Mouse (Mus musculus): ENCODE measurements around the gene Rps19bp1.
A peak's percentile ranks its signal among the peaks of the same experiment; 100 is the strongest.

Rps19bp1 gene

DNA sequence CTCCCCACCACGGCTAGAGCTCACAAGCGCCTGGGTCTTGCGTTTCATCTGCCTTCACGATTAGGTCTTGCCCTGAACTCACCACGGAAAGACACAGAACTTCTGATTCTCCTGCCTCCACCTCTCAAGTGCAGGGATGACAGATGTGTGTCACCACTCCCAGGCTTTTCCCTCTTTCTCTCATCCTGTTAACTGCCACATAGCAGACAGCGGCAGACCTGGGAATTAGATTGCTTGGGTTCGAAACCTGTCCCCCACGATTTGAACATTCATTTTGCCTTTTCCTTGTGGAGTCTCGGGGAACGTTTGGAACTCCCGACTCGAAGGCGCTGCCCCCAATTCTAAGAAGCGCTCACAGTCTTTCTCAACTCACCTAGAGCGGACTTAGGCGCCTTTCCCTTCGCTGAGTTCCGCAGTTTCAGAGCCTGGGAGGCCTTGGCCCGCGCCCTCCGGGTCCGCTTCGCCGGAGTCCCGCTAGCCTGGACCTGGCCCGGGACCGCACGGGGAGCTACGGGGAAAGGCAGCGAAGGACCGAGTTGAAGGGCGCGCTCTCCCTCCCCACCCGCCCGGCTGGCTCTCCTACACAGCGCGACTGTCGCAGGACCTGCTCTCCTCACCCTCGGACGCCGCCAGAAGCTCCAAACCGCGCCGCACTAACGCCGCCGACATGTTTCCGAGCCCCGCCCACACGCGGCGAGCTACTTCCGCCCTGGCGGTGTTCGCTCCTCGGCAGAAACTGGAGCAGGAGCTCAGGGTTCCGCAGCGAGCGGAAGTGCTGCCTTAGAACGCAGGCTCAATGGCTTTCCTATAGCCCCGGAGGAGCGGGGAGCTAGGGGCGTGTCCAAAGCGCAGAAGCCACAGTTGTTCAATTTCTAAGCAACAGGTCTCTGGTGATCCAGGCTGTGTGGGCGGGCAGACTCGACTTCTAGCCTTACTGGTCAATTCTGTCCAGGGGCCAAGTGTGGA lies at the start of gene Rps19bp1:
TSS of gene Rps19bp1 (minus strand) at position 706 of the 966 bp plus-strand sequence.
- peak; percentile 58 to 76 for DNase-seq (ENCODE audit: low read depth in 1 of 2, low spot score in 2 of 2)

DNA sequence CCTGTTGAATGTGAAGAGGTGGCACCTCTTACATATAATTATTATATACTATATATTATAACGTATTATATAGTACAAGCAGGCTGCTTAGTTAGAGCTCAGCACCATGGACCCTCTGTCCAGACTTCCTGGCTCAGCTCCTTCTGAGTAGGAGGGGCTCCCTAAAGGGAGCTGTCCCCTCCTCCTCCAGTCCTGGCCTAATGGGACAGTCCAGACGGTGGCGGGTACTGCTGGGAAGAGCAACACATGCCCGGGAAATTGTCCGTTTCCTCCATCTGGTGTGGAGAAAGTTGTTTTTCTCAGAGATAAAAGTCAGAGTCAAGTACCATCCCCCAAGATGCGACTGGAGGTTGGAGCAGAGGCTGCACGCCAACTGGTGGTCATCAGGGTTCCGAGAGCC lies 42.0 kb upstream of the Rps19bp1 start:
- DNase-seq (ENCODE audit: low read depth in 1 of 2, low spot score in 2 of 2) = no peak

DNA sequence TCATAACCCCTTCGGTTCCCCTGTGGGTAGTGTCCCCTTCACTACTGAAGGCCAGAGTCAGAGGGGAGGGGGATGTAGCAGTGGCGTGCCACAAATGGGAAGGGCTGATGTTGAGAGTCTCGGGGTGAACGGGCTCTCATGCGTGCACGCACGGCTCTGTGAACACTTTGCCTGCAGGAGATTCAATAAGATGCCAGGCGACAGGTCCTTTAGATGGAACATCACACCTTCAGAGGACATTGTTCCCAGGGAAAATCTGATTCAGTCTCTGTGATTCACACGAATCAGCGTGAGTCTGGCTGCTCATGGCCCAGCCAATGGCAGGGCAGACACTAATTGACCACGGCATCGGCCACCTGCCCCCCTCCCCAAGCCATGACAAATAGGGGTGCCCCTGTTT lies 40.1 kb upstream of the Rps19bp1 start:
- no peak for DNase-seq (ENCODE audit: low read depth in 1 of 2, low spot score in 2 of 2)

DNA sequence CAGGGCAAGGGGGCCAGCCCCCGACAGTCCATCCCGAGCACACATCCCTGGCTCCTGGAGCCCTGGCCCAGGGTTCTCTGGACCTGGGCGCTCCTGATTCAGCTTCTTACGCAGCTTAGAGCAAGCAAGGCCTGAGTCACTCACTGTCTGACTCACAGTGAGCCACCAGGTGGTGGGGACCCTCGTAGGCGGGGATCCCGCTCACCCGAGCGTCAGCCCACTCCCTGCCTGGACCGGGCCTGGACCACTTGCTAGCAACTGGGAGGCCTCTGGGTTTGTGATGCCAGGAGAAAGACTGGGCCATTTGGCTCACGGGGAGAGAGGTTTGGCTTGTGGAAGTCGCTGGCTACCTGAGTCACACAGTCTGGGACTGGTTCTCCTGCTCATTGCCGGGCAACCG lies 39.7 kb upstream of the Rps19bp1 start:
- DNase-seq (ENCODE audit: low read depth in 1 of 2, low spot score in 2 of 2) = no peak

DNA sequence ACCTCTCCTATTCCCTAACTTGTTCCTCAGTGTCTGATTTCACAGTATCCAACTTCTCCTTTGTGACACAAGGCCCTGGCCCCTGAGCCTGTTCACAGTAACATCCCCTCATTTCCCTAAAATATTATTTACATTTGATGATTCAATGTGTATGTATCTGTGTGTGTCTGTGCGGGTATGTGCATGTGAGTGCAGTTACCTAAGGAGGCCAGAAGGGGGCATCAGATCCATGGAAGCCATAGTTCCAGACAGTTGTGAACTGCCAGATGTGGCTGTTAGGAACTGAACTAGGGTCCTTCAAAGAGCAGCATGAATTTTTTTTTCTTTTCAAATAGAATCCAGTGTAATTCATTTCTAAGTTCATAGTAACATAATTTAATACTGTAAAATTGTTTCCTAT lies 33.0 kb upstream of the Rps19bp1 start:
- DNase-seq (ENCODE audit: low read depth in 1 of 2, low spot score in 2 of 2) = no peak

DNA sequence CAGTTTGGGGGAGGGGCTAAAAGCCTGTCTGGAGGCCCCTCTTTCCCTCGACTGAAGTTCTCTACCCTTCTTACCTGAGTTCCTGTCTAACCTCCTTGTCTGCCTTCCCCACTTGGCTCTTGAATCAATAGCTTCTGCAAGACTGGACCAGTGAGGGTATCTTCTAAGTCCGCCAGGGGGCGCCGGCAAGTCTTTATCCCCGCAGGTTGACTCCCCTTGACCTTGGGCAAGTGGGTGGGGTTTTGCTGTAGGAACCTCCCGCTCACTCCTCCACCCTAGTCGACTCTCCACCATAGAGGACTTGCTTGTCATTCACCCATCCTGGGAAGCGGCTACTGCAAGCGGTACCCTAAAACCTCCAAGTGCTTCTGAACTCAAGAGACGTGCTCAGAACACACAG lies 25.3 kb upstream of the Rps19bp1 start:
- DNase-seq (ENCODE audit: low read depth in 1 of 2, low spot score in 2 of 2) = peak; percentile 19 to 52

DNA sequence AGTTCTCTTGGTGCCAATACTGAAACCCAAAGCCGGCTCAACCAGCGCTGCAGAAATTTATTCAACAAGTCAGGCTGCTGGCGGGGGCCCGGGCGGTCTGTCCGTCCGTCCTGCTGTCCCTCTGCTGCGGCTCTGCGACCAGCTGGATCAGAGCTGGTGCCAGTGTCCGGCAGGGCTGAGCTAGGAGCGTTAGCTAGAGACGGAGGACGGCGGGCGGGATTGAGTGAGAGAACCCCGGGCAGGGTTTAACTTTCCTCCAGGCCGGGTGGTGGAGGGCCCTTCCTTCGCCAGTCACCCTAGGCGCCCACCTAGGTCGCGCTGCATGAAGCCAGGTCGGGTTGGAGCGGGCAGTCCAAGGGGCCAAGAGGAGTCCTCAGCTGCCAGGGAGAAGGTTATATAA lies 23.9 kb upstream of the Rps19bp1 start:
- no peak for DNase-seq (ENCODE audit: low read depth in 1 of 2, low spot score in 2 of 2)

DNA sequence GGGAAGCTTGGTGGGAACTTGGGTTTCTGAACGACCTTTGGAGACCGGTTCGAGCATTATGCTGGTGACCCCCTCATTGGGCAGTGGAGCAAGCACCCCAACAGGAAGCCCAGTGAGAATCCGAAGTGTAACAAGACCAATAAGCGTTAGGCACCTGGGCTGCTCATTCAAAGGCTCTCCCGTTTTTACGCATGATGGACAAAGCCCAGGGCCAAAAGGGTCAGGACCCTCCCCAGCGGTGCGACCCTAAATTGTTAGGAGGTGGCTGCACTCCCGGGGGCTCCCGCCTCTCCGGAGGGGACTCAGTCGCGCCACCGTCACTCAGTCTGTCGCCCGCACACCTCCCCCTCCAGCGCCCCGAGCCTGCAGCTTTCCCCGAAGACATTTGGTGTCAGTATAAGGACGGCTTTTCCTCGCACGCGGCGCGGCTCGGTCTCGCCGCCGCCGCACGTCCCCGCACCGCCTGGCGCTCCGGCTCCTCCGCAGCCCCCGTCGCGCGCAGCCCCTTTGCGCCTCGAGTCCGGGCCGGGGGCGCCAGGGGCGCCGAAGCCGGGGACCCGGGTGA lies 22.8 kb upstream of the Rps19bp1 start, which contains the start of gene Cacna1i:
TSS of gene Cacna1i (plus strand) at position 388 of the 565 bp plus-strand sequence.
- DNase-seq (ENCODE audit: low read depth in 1 of 2, low spot score in 2 of 2) = no peak

DNA sequence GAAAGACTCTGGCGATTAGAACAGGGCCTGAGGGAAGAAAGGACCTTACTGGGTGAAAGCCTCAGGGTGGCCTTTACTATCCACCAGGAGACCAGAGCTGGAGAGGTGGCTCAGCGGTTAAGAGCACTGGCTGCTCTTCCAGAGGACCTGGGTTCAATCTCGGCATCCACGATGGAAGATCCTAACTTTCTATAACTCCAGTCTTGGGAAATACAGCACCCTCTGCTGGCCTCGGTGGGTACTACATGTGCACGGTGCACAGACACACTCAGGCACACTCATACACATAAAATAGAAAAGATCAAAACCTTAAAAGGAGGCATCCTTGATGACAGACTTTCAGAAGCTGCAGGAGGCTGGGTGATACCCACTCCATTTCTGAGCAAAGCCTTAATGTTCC lies 16.5 kb upstream of the Rps19bp1 start:
- no peak for DNase-seq (ENCODE audit: low read depth in 1 of 2, low spot score in 2 of 2)

DNA sequence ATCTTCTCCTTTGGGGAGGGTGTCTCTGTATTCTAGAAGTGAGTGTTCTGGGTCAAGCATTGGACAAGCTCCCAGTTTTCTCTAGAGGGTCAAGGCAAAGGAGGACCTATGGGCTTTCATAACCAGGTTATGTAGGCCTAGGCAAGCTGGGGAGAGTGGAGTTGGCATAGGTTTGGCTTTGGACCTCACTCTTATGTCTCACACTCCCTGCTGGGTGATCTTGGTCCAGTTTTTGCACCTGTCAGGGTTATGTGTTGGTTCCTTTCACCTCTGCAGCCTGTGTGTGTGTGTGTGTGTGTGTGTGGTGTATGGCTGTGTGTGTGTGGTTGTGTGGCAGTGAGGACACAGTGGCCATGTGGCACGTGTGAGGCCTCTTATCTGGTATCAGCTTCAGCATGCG lies 14.9 kb upstream of the Rps19bp1 start:
- DNase-seq (ENCODE audit: low read depth in 1 of 2, low spot score in 2 of 2) = no peak

DNA sequence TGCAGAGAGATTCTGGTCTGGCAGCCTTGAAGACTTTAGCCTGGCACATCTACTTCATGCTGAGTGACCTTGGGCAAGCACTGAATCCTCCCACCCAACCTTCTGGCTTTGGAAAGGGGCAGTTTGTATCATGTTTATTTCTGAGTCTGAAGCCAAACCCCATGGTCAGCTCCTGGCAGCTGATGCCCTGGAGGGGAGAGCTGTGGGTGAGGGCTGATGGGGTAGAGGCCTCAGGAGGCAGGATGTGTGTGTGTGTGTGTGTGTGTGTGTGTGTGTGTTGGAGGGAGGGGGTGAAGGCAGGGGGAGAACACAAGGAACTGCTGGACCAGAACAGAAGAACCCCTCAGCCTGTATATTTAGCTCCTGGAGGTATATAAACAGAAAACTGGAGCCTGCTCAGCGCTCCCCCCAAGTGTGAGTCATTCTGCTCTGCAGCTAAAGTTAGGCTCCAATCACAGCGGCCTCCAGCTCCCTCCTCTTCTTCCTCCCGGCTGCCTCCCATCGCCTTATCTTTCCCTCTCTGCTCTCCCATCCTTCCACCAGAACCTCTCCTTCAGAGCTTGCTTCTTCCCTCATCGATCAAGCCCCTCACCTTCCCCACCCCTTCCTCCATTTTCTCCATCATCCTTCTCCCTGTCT lies 14.1 kb upstream of the Rps19bp1 start:
- no peak for DNase-seq (ENCODE audit: low read depth in 1 of 2, low spot score in 2 of 2)

DNA sequence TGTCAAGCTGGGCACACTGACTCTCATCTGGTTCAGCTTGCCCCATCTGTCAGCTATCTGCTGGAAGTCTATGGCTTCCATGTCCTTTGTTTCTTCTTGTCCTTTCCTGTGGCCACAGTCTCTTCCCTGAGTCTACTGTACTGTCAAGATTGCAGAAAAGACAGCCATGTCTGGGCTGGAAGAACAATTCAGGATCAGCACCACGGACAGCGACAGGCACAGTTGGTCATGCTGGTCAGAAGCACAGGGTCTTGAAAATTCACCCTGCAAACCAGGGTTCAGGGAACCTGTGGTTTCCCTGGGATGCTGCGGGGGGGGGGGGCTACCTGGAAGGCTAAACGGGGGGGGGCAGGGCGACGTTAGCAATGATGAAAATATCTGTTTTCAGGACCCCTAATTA lies 13.5 kb upstream of the Rps19bp1 start:
- DNase-seq (ENCODE audit: low read depth in 1 of 2, low spot score in 2 of 2) = no peak

DNA sequence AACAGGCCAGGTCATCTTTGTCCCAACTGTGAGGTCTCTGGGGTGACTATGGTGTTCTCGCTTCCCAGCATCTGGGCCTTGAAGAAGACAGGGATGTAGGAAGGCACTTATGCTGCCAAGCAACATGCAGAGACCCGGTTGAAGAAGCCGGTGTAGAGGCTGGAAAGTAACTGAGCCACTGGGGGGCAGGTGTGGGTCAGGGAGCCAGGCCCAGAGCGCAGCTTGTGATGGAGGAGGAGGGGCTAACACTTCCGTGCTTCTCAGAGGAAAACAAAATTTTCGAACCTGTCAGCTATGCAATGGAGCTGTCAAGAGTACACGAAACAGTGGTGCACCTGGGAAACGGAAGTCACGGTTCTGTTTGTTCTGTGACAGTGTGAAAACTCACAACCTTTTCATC lies 13.0 kb upstream of the Rps19bp1 start:
- no peak for DNase-seq (ENCODE audit: low read depth in 1 of 2, low spot score in 2 of 2)

DNA sequence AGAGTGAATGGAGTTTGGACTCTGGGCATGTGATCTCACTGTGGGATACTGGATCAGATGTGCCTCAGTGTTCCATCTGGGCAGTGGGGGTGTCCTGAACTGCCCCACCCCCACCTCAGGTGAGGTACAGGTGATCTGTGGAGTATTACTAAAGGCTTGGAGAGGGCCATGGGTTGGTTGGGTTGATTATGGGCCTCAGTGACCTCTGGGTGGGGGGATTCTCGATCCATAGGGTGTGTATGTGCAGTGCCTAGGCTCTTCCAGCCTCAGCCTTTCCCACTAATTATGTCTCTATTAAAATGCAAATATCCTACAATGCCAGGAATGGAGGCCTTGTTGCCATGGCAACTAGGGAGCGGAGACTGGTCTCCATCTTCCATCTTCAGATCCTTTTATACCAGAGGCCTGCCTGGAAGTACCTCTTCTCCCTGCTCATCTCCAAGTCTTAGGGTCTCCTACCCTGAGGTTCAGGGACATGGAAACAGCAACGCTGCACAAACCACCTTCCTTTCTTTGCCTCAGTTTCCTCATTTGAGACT lies 7.8 kb upstream of the Rps19bp1 start:
- no peak for DNase-seq (ENCODE audit: low read depth in 1 of 2, low spot score in 2 of 2)

DNA sequence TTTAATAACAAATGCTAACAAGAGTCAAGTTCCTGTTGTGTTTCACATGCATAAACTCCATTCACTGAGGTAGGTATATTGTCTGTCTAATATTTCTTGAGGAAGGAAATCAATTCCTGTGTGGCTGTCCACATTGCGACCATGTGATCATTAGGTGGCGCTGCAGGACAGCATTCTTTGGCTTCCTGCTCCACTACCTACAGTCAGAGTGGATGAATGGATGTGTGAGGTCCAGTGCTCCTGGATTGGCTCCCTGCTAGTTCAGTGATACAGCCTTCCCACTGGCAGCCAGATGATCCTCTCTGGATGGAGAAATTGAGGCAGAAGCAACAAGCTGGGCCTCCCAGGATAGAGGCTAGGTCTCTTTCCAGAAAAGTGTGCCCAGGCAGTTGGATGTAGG lies 2.2 kb upstream of the Rps19bp1 start:
- DNase-seq (ENCODE audit: low read depth in 1 of 2, low spot score in 2 of 2) = peak in 1 of 2 experiments; percentile 61

DNA sequence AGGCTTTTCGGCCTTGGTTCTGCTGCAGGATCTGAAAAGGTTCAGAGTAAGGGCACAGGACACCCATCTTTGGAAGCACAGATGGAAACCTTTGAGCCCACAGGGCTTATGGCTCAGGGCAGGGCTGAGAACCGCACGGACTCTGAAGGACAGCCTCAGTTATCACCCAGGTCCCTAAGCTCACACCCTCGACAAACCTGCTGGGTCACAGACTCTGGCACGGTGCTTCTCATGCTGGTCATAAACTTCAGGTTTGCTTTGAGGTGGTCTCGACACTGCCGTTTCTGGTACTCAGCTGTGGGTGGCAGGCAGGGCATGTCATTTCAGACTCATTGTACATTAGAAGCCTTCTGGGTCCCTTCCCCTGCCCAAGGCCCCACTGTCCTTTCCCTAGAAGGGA lies 3.0 kb downstream of the Rps19bp1 start:
- DNase-seq (ENCODE audit: low read depth in 1 of 2, low spot score in 2 of 2) = no peak

DNA sequence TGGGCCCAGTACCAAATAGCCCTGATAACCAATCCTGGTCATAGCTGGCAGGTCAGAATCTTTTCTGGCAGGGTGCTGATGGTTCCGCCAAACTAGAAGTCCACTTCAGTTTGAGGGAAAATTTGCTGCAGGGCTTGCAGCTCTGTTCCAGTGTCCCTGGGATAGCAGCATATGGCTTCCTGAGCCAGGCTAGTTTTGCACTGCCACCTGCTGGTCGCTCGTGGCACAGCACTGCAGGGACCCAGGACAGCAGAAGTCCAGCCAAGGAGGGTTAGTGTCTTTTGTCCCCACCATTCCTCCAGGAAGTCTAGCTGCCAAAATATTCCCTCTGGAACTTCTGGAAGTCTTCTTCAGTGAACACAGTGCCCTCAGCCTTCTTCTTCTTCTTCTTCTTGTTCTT lies 3.4 kb downstream of the Rps19bp1 start:
- DNase-seq (ENCODE audit: low read depth in 1 of 2, low spot score in 2 of 2) = peak; percentile 35 to 70

DNA sequence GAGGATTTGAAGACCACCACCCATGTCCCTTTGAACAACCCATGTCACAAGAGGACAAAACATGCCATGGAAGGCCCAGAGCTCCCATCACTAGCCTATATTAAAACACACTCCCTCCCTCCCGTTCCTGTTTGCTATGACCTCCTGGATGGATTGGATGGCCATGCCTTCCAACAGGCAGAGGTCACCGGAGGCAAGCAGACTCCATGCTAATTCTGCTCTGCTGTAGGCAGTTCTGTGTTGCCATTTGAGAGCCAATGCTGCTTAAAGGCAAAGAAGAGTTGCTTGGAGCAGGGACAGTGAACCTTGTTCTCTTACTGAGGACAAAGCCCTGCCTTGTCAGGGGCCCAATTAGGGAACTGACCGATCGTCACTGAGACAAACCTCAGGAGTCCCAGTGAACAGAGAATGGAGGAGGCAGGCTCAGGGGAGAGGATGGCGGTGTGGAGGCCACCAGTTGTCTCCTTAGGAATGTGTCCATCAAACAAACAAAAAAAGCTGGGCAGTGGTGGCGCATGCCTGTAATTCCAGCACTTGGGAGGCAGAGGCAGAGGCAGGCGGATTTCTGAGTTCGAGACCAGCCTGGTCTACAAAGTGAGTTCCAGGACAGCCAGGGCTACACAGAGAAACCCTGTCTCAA lies 4.6 kb downstream of the Rps19bp1 start:
- DNase-seq (ENCODE audit: low read depth in 1 of 2, low spot score in 2 of 2) = no peak

DNA sequence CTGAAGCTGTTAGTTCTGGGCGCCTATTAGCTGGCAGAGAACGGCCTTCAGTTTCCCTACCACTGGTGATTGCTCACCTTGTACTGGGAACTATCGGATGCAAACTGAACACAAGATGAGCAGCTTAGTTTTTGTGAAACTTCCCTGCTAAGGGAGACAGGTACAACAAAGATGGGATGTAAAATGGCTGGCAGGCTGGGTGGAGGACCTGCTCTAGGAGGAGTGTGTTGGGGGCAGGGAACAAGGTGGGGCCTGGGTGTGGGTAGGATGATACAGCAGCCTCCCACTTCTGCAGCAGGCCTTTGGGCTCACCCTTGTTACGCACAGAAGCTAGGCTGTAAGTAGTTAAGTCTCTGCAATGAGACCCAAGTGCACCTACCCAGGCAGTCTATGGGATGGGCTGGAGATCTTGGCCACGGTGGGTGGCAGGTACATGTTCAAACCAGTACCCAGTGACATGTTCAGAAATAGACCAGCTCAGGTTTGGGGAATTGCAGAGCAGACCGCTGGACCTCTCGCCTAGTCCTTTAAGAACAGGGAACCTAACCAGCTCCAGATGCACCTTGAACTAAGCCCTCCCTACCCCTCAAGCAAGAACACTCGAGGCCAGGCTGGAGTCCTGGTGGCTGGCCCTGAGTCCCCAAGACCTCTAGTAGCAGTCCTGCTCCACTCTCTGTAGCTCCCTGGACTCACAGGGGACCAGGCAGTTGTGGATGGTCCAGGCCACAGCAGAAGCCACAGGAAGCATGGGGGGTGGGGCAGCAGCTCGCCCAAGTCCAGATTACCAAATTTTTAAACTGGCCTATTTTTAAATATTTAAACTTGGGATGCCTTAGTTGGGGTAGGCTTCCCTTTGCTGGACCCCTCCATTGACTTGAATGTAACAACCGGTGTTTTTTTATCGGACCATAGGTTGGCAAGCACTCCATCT lies 5.6 kb downstream of the Rps19bp1 start:
- DNase-seq (ENCODE audit: low read depth in 1 of 2, low spot score in 2 of 2) = no peak

DNA sequence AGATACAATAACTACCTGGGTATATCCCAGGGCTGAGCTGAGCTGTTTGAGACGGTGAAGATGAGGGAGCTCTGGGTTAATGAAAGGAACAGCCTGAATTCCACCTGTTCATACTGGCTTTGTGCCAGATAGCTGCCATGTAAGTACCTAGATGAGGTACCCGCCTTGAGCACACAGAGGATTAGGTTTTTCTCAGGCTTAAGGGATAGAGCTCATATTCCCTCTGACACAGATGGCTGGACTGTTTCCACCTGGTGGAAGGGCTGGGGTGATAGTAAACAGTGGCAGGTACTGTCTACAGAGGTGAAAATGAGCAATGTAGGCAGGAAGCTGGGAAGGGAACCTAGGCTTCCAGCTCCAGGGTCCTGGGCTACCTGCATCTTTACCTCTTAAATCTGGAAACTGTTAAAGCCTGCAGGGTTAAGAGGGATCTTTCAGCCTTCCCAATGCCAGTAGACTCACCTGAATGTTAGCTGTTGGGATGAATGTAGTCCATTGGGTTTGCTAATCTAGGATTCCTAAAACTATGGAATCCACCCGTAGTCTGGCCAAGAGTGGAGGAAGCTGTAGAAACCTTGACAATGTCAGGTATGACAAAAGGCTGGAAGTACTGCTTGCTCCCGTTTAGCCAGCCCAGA lies 6.4 kb downstream of the Rps19bp1 start:
- DNase-seq (ENCODE audit: low read depth in 1 of 2, low spot score in 2 of 2) = no peak

All from monocyte, adult 2 months (primary cell).